Comparison of ENCODE assay signal across 15 mouse cellular contexts in genomic region chr15:31184651-31185443, GRCm38 (mm10). TPM values are rescaled to one million over a fixed set of nuclear protein-coding genes. Genes with fewer than 3 reads are reported as not detected.
DNase-seq lines count a peak whose midpoint lies in the region; ATAC-seq and TF ChIP-seq lines count a peak whose summit lies in the region.
"Had no signal": no experiment of that assay in that cellular context is flagged by ENCODE, and none has a peak within 500 bp of the region (broad histone marks: within the 10 kb centered on the region; RNA-seq: fewer than 3 reads in every experiment).

No protein-coding gene starts in this region.

- no peaks in the 10 kb centered on the region for H3K79me3 ChIP-seq in C2C12 (ENCODE audit: low read depth)

- no peaks in the 10 kb centered on the region; the same call in 1 of the 2 replicates for H3K4me1 ChIP-seq in heart, embryonic 11.5 days (ENCODE audit: control insufficient read depth, insufficient read depth, low read length)
- 0 out of 2 replicates have a peak, but pooled peaks cover 4% of the 10 kb centered on the region for H3K4me1 ChIP-seq in intestine, embryonic 15.5 days (replicated peaks)

- intact Hi-C loops in left cerebral cortex, postnatal 25 days (cut with DNase I) = no loop called here
- intact Hi-C loops in left cerebral cortex, adult 2 months (cut with DNase I) = no loop called here

- H3K9me3 ChIP-seq in heart, embryonic 11.5 days (replicated peaks; ENCODE audit: control insufficient read depth, low read length) = no peaks in the 10 kb centered on the region
- no peaks in the 10 kb centered on the region for H3K9me3 ChIP-seq in intestine, embryonic 15.5 days
- H3K9me3 ChIP-seq: limb, embryonic 12.5 days had no signal

- H3K27ac ChIP-seq in heart, embryonic 11.5 days (ENCODE audit: low read depth, low read length) = no peak overlapping the region
- H3K27ac ChIP-seq in intestine, embryonic 15.5 days = no peak overlapping the region
- no peak overlapping the region for H3K27ac ChIP-seq in left cerebral cortex, adult 2 months
- H3K27ac ChIP-seq: limb, embryonic 12.5 days had no signal

- H3K27me3 ChIP-seq in heart, embryonic 11.5 days (ENCODE audit: control insufficient read depth, insufficient read depth, low read length) = no peaks in the 10 kb centered on the region
- no peaks in the 10 kb centered on the region for H3K27me3 ChIP-seq in C2C12 (ENCODE audit: control insufficient read depth, insufficient read depth, insufficient read length)
- H3K27me3 ChIP-seq in intestine, embryonic 15.5 days (replicated peaks) = no peaks in the 10 kb centered on the region
- H3K27me3 ChIP-seq: limb, embryonic 12.5 days had no signal

- no peak overlapping the region for H3K4me3 ChIP-seq in heart, embryonic 11.5 days (ENCODE audit: low read depth, low read length)
- no peak overlapping the region for H3K4me3 ChIP-seq in C2C12 (ENCODE audit: insufficient read depth, poor library complexity, severe bottlenecking)
- H3K4me3 ChIP-seq in intestine, embryonic 15.5 days (replicated peaks) = no peak overlapping the region
- H3K4me3 ChIP-seq in left cerebral cortex, adult 2 months = no peak overlapping the region
- H3K4me3 ChIP-seq: erythroblast, embryonic 14.5 days; limb, embryonic 12.5 days had no signal

- peak overlapping the region; percentile 26 for H3ac ChIP-seq in C2C12 (ENCODE audit: control insufficient read depth, insufficient read length, low read depth)

- no peaks in the 10 kb centered on the region for H3K36me3 ChIP-seq in heart, embryonic 11.5 days (ENCODE audit: control insufficient read depth, insufficient read depth, low read length)
- no peaks in the 10 kb centered on the region for H3K36me3 ChIP-seq in C2C12 (ENCODE audit: control insufficient read depth, insufficient read depth)
- no peaks in the 10 kb centered on the region for H3K36me3 ChIP-seq in intestine, embryonic 15.5 days
- H3K36me3 ChIP-seq: limb, embryonic 12.5 days had no signal

- H3K4me2 ChIP-seq in heart, embryonic 11.5 days = no peak overlapping the region
- H3K4me2 ChIP-seq in intestine, embryonic 15.5 days (replicated peaks) = 0 out of 2 replicates have a peak overlapping the region, but pooled peaks have one; percentile 9
- H3K4me2 ChIP-seq: limb, embryonic 12.5 days had no signal

- peak; percentile 38 for DNase-seq in heart, adult 8-10 months (ENCODE audit: low spot score)
- peak; percentile 51 for DNase-seq in adrenal gland, postnatal 10 days
- DNase-seq in left cerebral cortex, postnatal 25 days (ENCODE audit: low spot score in 2 of 2) = no peak
- DNase-seq in left cerebral cortex, adult 2 months (ENCODE audit: extremely low spot score in 1 of 2, low spot score in 2 of 2) = no peak
- no peak for DNase-seq in thymus, postnatal 25 days
- DNase-seq: cerebellum, adult 18-20 months; embryo, embryonic 11 days; kidney, postnatal 36 days; lung, adult 2 months; right cerebral cortex, postnatal 14 days had no signal

- TF ChIP-seq CTCF in C2C12 (IDR thresholded peaks at IDR 0.05; ENCODE audit: control insufficient read depth, insufficient read depth, insufficient read length) = no peak
- no peak for TF ChIP-seq CTCF in left cerebral cortex, adult 2 months (IDR thresholded peaks at IDR 0.05)

- no peak overlapping the region for H3K9ac ChIP-seq in heart, embryonic 11.5 days (ENCODE audit: low read depth, low read length)
- H3K9ac ChIP-seq in intestine, embryonic 15.5 days = no peak overlapping the region
- H3K9ac ChIP-seq: limb, embryonic 12.5 days had no signal

- no peaks in the 10 kb centered on the region for H3K79me2 ChIP-seq in C2C12 (ENCODE audit: control insufficient read depth, insufficient read depth)

- ATAC-seq in heart, embryonic 11.5 days (replicated peaks; ENCODE audit: insufficient number of reproducible peaks, low FRiP score, low TSS enrichment) = no peak
- peak; percentile 81 for ATAC-seq in intestine, embryonic 15.5 days

- WGBS in heart, embryonic 11.5 days (ENCODE audit: insufficient replicate concordance) = 58% methylated on average over 12 of the region's 12 CpGs
- 36% methylated on average over 12 of the region's 12 CpGs for WGBS in intestine, embryonic 15.5 days

TF ChIP-seq in C2C12, 6 proteins besides CTCF, POLR2A, EP300 and RAD21:
- TF ChIP-seq FOSL1 (IDR thresholded peaks at IDR 0.05; ENCODE audit: insufficient read depth, low read length, poor library complexity, severe bottlenecking) (peak; percentile 93), MYOG (IDR thresholded peaks at IDR 0.05; ENCODE audit: control insufficient read depth, extremely low read depth, insufficient read length) (no peak), MAX (IDR thresholded peaks at IDR 0.05) (peak; percentile 77), MYOD1 (IDR thresholded peaks at IDR 0.05; ENCODE audit: control insufficient read depth, insufficient read length, low read depth) (peak; percentile 61), CEBPB (IDR thresholded peaks at IDR 0.05; ENCODE audit: low read depth) (peak; percentile 90), USF1 (IDR thresholded peaks at IDR 0.05; ENCODE audit: low read depth) (no peak)

RNA-seq across cellular contexts. Expression of gene Dap, which starts 39.3 kb away (rescaled TPM):
- total RNA-seq in heart, adult 8-10 months (2022) = 10 to 100 TPM; 19.5 to 22.3 (median 20.7) TPM
- polyA plus RNA-seq in heart, embryonic 11.5 days (2014; fragmentation: Nextera tagmentation; extraction: Ambion mirVana) = 61.2 and 65.1 TPM in 2 replicates
- polyA plus RNA-seq in C2C12 (2012; fragmentation: generic; extraction: Trizol) = 566 TPM
- total RNA-seq in adrenal gland, postnatal 10 days (2021) = 10 to 100 TPM; 71.1 to 81.2 TPM
- 89.0 and 93.3 TPM in 2 replicates for polyA plus RNA-seq in intestine, embryonic 15.5 days (2015; fragmentation: Nextera tagmentation; extraction: Ambion mirVana)
- total RNA-seq in left cerebral cortex, postnatal 25 days (2021) = 1 to 10 TPM; 6.8 to 7.6 TPM
- total RNA-seq in left cerebral cortex, adult 2 months (2021) = 1 to 10 TPM; 5.5 to 6.4 TPM

Comparison
In these comparisons a context has a peak if more than half of its experiments do, and no peak if none do; other contexts are left out.
1. DNase-seq: peak in heart, adult 8-10 months (single experiment) and adrenal gland, postnatal 10 days (single experiment); none in left cerebral cortex, postnatal 25 days (0 of 2), left cerebral cortex, adult 2 months (0 of 2) and thymus, postnatal 25 days (single experiment).